Mouse (Mus musculus) kidney, adult 8-10 months (tissue): Measurements from ENCODE around the gene Fanca.

ENCODE experiments used
- DNase-seq, 2 experiments: peaks; one replicate each; pipeline ENCODE4 v3.0.0; 2022

Fanca gene

DNA sequence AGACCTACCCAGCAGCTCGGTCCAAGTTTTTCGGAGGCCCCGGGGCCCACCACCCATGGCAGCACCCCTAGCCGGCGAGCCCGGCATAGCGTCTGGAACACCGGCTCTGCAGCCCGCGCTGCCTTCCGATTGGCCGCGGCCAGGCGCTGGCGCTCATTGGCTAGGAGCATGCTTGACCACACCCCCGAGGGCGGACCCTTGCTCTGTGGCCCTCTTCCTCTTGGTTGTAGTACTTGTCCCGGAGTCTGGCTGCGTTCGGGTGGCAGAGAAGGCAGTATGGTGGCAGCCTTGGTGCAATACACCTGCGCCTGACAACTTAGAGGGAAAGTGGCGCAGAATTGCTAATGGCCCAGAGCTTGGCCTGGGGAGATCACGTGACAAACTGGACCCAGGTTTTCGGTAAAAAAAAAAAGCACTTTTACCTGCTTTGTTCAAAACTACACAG lies at the start of gene Fanca:
Gene Fanca (minus strand): TSS at position 110 of the 445 bp plus-strand sequence.
- DNase-seq = peak; percentile 93 to 95

GRCm38 (mm10) chr8:123361082-123361739 lies 42.8 kb upstream of the Fanca start:
- DNase-seq = peak; percentile 76 to 93

DNA sequence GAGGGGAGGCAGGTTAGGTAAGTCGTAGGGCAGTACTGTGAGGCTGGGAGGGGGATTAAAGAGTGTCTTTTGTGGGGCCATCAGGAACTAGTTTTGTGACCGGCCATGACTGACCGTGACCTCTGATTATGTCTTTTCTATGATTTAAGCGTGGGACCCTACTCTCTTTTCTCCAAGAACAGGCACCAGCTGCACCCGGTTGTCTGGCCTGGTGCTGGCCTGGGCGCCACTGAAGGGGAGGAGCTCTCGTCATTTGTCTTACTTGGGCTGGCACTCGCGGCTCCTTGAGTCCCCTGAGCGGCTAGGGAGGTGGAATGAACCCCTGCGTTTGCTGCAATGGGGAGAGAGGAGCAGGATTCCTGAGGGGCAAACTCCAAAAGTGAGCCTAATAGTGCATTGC lies 34.8 kb upstream of the Fanca start:
- DNase-seq = no peak

GRCm38 (mm10) chr8:123352786-123353185 lies 34.4 kb upstream of the Fanca start:
- peak in 1 of 2 experiments; percentile 74 for DNase-seq

DNA sequence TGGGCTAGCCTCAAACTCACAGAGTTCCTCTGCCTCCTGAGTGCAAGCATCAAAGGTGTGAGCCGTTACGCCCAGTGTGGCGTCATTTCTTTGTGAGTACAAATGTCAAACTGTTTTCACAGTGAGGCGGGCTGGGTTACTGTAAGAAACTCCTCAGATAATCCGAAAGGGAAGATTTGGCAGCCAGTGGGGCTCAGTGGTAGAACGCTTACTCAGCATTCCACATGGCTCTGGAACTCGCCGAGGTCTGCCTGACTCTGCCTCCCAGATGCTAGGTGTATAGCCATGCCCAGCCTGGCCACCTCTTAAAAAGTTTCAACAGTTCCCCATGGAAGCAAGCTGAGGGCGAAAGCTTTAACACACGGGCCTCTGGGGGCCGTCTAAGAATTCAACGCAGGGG lies 33.7 kb upstream of the Fanca start:
- no peak for DNase-seq

DNA sequence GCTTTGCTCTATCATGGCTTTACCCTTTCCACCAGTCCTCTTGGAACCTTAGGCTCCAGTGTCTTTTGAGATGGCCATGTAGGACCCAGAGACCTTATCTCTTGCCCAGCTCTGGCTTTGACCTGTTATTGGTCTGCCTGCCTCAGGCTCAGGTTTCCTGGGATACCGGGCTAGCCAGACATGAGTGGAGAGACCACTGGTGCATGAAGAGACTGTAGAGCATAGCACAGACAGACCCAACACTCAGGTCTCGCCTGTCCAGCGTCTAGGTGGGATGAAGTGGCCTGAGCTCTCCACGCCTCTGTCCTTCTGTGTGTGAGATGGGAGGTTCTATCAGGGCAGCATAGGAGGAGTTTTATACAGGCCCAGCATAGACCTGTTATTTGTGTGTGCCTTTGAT lies 30.7 kb upstream of the Fanca start:
- DNase-seq = no peak

DNA sequence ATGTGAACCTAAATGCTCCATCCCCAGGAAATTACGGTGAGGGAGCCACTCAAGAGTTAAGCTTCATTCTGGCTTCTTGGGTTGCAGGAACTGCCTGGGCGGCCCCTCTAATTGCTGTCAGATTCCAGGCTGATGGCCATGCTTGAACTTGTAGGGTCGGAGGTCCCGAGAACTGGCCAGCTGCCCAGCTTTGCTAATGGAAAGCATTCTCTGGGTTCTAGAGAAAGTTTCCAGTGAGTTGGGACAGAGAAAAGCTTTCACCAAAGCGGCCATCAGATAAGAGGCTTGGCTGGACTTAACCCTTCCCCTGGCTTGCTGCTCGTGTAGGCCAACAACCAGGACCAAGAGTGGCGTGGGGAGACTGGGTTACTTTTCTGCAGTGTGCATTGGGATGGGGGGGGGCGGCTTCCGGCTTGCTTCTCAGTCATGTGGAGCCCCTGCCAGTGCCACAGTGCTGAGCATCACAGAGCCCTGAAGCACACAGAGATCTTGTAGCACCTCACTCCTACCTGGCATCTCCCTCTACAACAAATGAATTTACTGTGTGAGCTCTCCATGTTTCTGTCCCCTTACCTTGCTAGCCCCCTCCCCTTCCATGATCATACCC lies 30.0 kb upstream of the Fanca start:
- DNase-seq = peak; percentile 68 to 72

DNA sequence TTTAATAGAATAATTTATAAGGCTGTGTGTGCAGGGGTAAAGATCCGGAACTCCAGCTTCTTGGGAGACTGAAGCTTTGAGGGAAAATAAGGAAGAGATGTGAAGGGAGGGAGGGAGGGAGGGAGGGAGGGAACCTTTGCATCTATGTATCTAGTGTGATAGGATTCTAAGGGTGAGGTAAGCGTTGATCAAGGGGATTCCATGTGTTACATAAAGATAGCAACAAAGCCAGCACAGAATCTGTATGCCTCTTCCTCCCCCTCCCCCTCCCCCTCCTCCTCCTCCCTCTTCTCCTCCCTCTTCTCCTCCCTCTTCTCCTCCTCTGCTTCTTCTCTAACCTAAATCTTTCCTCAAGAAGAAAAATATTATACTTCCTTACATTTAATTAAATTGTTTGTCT lies 28.9 kb upstream of the Fanca start:
- no peak for DNase-seq

DNA sequence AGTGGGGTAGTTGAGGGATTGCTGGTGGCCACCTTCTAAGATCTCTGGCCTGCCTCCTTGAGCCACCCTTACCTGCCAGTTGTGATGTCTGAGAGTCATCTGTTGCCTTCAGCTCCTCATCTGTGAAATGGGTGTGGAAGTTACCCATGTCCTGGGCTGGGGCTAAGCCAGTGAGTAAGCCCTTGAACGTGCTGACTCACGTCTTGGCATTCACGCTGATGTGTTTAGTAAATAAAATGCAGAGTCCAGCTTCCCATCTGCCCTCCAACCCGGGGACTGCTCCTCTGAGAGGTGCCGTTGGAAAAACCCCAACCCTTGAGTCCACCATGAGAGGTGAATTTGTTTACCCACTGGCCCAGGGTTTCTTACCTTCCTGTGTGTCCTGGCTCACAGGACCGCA lies 27.5 kb upstream of the Fanca start:
- no peak for DNase-seq

GRCm38 (mm10) chr8:123345135-123345534 lies 26.8 kb upstream of the Fanca start:
- no peak for DNase-seq

DNA sequence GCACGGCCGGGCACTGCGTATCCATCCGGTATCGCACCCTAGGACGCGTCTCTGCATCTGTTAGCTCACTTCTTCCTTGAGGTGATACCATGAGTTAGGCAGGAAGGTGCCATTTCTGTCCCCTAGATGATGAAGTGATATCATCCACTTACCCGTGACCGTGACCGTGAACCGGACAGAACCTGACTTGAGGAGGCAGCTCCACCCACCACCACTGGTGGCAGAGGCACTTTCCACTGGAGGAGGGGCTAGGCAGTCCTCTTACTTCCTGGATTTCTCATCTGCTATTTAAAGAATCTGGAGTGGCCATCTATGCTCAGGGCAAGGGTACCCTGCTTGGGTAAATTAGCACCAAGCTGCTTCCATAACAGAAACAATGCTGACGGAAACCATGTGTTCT lies 25.0 kb upstream of the Fanca start:
- DNase-seq = peak; percentile 30 to 48

DNA sequence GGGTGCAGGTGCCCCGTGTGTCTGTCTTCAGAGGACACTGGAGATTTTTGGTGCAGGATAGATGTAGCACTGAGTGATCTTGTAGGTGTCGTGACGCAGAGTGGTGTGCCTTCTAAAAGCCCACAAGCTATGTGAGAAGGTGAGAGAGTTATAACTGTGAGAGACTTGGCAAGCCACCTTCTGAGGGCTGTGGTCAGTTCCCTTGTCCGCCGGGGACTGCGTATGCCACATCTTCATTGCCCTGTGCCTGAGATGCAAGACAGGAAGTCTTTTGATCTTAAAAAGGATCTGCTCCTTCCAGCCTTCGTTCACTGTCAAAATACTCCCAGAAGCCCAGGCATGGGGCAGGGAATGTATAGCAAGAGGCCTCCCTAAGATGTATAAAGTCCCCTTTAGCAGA lies 24.5 kb upstream of the Fanca start:
- no peak for DNase-seq

DNA sequence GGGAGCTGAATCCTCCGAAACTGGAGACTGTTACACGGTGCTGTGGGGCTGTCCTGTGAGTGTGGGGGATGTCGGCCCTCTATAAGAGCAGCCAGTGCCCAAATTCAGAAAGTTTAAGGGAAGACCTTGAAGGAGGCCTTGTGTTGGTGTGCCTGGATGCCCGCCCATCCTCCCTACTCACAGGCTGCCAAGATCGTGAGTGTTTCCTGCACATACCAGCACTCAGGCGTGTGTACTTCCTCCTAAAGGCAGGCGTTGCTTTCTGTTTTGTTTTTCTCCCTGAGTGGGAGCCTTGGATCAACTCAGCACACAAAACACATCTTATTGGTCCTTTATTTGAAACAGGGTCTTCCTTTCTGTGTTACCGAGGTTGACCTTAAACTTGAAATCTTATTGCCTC lies 23.9 kb upstream of the Fanca start:
- DNase-seq = no peak

DNA sequence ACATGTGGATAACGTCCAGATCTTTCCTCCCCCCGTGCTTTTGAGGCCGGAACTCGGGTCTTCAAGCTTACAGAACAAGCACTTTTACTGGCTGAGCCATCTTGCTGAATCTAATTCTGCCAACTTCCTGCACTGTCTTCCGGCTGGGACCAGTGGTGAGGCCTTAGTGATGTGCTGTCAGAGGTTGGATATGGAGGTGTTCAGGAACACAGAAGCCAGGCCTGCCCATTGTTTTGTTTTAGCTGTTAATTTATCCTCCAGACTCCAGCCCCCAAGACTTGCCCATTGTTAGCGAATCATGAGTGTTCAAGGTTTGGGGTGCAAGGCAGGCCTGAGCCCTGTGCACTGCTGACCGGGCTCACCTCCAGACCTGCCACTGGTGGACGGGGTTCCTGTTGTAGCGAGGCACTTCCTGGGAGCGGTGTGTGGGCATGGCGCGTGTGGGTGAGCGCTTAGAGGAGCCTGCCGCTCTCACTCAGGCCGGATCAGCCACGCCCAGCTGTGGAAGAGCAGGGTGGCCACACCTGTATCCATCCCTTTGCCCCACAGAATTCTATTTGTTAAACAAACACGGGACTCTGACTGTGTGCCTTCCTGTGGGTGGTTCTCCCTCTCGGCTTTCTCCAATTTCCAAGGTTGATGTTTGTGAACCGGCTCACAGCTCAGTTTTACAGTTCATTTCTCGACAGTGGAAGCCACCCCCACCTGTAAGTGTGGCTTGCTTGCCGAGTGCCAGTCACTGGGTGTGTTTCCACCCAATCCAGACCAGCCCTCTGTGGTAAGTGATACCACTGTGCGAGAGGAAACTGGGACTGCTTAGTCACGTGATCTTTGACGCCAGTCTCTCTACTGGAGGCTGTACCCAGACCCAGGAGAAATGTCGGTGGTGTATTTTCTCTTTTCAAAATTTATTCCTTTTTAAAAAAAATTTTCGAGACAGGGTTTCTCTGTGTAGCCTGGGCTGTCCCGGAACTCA lies 23.0 kb upstream of the Fanca start:
- no peak for DNase-seq

GRCm38 (mm10) chr8:123340071-123340470 lies 21.7 kb upstream of the Fanca start:
- no peak for DNase-seq

DNA sequence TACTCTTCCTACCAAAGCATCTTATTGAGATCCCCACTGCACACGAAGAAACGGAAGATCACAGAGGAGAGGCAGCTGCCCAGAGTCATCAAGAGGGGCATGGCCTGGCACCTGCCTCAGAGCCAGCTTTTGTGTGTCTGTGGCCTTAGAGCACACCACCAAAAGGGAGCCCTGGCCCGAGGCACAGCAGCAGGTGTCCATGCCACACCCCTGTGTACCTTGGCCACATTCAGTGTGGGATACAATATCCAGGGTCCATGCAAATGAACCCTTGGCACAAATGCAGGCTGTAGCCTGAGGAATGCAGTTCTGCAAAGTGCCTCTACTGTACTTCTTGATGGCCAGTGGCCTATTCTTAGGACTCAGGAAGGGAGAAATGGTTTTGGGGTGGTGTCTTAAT lies 19.1 kb upstream of the Fanca start:
- DNase-seq = peak; percentile 36 to 41

GRCm38 (mm10) chr8:123334467-123334866 lies 16.1 kb upstream of the Fanca start:
- no peak for DNase-seq

DNA sequence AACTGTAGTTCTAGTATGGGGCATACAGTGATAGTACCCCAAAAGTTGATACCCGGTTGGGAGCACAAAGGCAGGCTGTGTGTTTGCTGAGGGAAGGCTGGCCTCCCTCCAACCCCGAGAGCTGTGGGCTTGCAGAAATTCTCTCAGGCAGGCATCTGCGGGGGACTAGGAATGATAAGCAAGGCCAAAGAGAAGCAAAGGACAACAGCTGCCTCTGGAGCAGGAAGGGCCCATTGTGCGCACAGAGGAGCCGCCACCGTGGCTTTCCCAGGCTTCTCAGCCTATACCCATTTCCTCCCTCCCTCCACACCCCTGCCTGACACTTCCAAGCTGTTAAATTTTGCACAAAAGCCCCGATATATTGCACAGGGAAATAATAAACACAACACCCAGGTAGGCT lies 15.5 kb upstream of the Fanca start:
- no peak for DNase-seq

GRCm38 (mm10) chr8:123333091-123333587 lies 14.8 kb upstream of the Fanca start:
- no peak for DNase-seq

GRCm38 (mm10) chr8:123332262-123333090 lies 14.1 kb upstream of the Fanca start, which contains the start of gene Spire2:
TSS of gene Spire2 (plus strand) at chr8:123332713.
- peak; percentile 62 to 70 for DNase-seq

DNA sequence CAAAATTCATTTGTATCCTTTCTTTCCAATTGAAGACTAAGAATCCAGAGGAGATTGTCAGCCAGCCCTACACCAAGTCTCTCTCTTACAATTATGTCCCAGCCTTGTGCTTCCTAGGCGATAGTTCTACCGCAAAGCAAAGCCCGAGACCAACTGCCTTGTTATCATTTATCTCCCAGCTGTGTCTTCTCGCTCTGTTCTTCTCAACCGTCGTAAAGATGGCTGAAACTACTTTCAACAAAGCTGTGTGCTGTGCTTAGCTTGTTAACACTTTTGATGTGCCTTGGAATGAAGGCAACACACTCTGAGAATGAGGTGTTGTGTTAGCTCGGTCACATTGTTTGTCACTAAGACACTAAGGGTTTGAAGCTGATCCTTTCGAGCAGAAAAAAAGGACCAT lies 13.4 kb upstream of the Fanca start:
- no peak for DNase-seq

DNA sequence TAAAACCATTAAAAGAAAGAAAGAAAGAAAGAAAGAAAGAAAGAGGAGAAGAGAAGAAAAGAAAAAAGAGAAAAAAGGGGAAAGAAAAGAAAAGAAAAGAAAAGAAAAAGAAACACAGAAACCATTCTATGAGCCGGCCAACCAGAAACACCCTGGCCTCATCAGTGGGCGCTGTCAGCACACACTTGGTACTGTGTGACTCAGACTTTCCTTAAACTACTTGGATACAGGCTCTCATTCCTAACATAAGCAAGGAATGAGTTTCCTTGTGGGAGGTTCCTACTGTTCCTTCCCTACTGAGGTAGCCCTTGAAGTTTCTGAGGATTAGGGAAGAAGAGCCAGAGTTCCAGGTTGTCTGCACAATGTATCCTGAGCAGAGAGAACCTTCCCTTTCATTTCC lies 12.9 kb upstream of the Fanca start:
- no peak for DNase-seq
